Mouse (Mus musculus) spleen, adult 18-20 months (tissue): ENCODE measurements around the gene Spon1.

Experiments
- DNase-seq, 2 experiments: peaks; one replicate each; pipeline ENCODE4 v3.0.0; 2022; ENCODE audit warnings: mixed read lengths in 2 of 2

Spon1 gene

GRCm38 (mm10) chr7:113845191-113845590, 79.4 kb downstream of the Spon1 start:
- DNase-seq, result no peak

GRCm38 (mm10) chr7:113846553-113846952, 80.8 kb downstream of the Spon1 start:
- no peak for DNase-seq

- no peak for DNase-seq
These were observed 81.4 kb downstream of the Spon1 start for GRCm38 (mm10) chr7:113847041-113847819.

DNA sequence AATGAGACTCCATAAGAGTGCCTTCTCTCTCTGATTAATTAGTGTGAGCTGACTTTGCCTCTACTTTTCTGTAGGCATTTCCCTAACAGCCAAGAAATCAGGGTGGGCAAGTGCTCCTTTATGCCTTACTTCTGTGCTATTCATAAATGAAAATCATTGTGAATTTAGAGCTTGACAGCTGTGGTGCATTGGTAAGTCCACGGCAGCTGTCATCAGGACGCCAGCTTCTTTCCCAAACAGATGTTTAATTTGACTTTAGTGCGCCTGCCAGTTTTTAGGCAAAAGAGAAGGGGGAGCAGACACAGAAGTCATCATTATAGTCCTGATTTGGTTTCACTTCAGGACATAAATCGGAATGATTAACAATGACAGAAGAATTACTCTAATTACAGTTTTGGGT, 84.6 kb downstream of the Spon1 start:
- DNase-seq, result no peak

DNA sequence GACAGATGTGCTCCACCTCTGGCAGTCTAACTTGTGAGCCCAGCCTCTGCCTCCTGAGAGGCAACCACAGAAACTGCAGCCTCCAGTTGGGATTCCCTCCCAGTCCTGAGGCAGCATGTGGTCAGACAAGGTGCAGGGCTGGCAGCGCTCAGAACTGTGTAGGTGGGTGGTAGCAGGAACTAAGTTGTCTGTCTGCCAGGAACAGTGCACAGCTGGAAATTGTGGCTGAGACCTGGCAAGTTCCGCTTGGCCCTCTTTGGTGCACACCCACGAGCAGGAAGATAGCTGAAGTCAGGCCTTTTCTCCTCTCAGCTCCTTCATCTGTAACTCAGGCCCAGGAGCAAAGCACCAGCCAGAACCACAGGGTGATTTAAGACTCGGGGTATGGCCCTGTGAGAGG, 89.6 kb downstream of the Spon1 start:
- DNase-seq, result no peak

DNA sequence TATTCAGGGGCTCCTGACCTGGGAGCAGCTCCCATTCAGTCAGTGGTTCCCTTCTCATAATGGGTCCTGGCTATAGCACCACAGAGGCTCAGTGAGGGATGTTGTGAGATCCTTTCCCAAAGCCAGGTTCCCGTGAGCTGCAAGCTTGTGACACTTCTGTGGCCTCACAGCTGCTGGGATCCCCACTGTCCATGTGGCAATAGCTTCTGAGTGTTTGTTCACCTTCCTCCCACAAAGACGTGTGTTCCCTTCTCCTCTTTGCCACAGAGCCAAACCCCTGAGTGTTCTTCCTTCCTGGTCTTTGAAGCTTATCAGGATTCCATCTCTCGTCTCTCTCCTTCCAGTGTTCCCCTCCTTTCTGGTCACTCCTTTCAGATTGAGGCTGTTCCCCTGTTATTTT, 90.3 kb downstream of the Spon1 start:
- no peak for DNase-seq

DNA sequence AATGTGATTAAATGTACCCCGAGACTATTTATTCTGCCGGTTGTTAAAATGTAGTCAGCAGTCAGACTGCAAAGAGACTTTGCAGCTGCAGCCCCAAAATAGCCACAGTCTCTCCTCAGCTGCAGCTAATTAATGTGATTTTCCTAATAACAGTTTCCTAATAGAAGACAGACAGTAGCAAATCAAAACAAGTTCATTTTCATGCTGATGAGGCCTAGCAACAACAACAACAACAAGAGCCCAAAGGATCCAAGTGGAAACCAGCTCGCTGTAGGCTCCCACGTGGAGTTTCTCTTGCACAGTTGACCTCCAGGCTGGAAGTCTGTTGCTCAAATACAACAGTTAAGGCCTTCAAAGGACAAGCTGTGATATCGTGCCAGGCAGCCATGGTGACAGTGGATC, 93.7 kb downstream of the Spon1 start:
- DNase-seq, result no peak

DNA sequence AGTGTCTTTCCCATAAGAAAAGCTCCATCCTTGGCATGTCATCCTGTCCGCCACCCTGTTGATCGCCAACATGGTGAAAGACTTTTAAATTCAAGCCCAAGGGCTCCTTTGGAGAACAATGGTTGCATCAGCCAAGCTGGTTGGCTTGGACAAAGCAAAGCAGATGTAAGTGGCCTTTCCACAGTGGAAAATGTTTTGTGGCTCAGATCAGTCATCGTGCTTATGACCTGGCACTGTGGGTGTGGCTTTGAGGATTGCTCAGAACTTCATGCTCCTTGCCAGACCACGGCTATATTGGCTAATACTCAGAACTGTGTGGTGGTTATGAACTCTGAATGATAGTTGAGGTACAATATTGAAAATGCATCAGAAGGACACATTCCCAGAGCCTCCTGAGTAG, 96.2 kb downstream of the Spon1 start:
- no peak for DNase-seq

GRCm38 (mm10) chr7:113872846-113873245, 107.0 kb downstream of the Spon1 start:
- DNase-seq, result no peak

DNA sequence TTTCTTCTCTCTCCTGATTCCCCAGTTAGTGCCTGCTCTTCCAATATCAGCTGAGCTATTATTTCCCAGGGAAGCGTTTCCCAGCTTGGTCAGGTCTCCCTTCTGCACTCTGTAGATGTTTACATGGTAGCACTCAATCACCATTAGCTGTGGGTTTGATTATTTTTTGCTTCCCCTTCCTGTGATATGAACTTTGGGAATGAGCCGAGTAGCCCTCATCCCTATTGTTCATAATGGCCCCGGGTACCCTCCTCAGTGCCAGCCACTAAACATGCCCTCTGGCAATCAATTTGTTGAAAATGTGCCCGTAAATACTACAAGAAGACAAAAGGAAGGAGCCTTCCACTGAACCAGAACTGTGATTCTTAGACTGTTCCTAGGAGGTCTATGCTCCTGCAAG, 111.7 kb downstream of the Spon1 start:
- no peak for DNase-seq

DNA sequence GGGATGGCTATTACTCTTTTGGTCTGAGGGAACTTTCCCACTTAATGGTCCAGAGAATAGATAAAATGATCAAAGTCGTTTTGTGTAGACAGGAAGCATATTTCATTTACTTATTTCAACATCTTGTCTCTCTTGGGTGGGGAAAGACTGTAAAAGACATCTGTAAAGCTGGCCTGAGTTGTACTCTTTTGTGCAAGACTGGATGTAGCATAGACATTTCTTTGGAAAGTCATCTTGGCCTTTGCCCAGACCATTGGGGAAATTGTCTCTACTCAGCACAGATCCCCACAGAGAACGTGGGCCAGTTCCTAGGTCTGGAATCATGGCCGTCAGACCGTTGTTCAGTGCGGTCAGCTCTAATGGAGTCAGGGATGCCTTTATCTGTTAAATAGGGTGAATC, 112.1 kb downstream of the Spon1 start:
- no peak for DNase-seq

DNA sequence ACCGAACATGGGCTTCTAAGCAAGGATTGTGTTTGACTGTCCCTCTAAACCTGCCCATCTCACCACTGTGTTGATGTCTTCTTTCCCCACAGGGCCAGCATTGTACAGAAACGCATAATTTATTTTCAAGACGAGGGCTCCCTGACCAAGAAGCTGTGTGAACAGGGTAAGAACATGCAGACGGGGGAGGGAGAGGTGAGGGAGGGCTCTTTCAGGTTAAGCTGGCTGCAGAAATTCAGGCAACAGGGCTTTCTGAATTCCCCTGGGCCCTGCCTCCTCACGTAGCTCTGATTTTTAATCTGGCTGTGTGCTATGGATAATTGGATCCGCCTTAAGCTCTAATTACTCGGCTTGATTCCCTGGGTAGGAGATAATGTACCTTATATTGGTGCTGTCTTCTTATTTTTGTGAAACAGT, 113.3 kb downstream of the Spon1 start:
- no peak for DNase-seq

- no peak for DNase-seq
These were observed 114.2 kb downstream of the Spon1 start for GRCm38 (mm10) chr7:113880021-113880420.

- no peak for DNase-seq
These were observed 125.0 kb downstream of the Spon1 start for GRCm38 (mm10) chr7:113890782-113891181.

GRCm38 (mm10) chr7:113891491-113891890, 125.7 kb downstream of the Spon1 start:
- no peak for DNase-seq

DNA sequence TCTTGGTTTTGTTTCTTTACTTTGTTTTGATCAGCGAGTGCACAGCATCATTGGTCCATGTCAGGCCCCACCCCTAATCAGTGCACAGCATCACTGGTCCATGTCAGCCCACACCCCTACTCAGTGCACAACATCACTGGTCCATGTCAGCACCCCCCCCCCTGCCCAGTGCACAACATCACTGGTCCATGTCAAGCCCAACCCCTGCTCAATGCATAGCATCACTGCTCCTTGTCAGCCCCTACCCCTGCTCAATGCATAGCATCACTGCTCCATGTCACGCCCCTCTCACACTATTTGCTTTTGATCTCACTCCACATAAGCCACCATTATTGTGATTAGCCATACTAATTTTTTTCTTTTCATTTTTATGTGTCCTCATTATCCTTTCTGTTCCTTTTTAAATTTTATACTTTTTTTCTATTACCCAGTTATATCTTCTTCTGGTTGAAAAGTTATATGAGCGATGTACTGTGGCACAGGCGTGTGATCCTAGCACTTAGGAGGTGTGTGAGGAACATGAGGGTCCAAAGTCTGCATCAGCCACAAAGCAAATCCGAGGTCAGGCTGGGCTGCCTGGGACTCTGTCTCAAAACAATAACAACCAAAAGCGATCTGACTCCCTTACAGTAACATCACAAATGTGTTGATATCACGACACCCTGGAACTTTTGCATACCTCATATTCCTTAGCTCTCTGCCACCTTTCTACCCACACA, 128.3 kb downstream of the Spon1 start:
- DNase-seq, result no peak

- no peak for DNase-seq
These were observed 129.5 kb downstream of the Spon1 start for GRCm38 (mm10) chr7:113895266-113895665.

DNA sequence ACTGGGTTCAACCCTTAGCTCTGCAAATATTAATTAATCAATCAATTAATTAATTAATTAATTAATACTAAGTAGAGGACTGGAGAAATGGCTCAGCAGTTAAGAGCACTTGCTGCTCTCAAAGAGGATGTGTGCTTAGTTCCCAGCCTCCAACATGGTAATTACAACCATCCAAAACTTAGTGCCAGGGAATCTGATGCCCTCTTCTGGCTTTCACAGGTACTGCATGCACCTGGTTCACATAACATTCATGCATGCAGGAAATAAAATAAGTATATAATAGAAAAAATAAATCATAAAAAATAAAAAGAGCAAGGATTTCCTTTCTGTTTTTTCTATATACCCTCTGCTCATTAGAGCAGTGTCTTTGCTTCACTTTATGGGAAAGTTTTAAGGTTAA, 132.6 kb downstream of the Spon1 start:
- DNase-seq, result no peak

DNA sequence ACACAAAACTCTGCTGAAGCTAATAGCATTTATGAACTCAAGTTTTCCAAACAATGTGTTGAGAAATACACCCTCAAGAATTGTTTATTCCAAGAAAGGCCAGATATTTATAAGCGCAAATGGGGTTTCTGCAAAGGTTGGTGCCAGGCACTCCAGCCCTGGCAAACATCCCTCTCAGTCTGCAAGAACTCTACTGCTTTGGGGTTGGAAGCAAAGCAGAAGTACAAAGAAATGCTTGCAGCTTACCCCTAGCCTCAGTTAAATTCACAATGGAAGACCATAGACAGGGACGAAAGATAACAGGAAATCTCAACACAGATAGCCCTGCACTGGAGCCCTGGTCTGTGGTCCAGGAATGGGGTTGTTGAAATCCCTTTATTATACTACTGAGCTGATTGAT, 135.7 kb downstream of the Spon1 start:
- no peak for DNase-seq

DNA sequence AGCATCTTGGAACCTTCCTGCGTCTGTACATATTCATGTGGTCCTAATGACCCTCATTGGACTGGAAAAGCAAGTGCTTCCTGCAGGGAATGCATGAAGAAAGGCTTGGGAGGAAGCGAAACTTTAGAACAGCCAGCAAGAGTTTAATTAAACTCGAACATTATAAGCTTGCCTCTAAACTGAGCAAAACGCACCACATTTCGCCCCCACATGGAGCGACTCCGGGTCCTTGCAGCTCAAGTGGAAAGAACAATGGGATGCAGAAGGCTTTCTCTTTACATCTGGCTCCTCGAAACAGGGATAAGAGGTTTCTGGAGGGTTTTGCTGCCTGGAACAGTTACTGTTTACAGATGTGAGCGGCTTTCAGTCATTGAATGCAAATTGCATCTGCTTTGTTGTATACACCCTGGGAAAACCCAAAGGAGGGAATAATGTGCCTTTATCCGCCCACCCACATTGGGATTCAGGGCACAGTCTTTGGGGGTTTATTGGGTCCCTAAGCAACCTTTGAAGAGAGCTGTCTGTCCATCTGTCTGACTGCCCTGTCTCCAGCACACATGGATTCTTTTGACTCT, 136.2 kb downstream of the Spon1 start:
- no peak for DNase-seq

DNA sequence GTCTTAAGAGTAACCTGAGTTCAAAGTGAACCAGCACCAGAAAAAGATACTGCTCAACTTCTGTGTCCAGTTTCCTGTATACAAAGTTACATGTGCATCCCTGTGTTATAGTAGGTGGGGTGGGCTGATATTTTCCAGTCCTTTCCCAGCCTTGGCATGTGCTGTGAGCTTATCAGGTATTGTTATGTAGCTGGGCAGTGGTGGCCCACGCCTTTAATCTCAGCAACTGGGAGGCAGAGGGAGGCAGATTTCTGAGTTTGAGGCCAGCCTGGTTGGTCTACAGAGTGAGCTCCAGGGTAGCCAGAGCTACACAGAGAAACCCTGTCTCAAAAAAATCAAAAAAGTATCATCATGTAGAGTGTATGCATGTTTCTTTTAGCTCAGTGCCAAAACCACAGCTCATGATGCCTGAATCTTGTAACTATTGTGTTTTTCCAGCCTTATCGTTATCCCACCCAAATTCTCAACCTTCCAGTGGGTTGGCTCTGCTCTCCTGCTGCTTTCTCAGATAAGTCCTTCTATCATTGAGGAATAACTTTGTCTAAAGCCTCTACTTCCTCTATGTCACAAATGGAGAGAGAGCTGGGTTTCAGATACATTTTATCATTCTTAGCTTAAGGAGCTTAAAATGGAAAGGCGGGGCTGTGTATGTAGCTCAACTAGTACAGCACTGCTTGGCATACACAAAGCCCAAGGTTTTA, 137.5 kb downstream of the Spon1 start:
- DNase-seq, result no peak

DNA sequence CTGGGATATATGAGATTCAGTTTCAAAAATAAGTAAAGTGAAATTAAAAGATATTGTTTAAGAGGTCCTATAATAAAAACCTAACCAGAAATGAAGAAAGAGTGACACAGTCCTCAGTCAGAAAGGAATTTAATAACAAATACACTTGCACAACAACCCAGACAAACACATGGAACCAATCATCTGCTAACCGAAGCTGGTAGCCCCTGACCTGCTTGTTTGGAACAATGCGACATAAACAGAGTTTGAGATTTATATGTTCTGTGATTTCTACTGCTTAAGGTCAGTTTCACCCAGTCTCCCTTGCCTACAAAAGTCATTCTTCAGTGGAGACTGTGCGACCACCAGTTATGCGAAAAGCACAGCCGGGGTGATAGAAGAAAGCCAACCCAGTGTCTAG, 138.1 kb downstream of the Spon1 start:
- no peak for DNase-seq

DNA sequence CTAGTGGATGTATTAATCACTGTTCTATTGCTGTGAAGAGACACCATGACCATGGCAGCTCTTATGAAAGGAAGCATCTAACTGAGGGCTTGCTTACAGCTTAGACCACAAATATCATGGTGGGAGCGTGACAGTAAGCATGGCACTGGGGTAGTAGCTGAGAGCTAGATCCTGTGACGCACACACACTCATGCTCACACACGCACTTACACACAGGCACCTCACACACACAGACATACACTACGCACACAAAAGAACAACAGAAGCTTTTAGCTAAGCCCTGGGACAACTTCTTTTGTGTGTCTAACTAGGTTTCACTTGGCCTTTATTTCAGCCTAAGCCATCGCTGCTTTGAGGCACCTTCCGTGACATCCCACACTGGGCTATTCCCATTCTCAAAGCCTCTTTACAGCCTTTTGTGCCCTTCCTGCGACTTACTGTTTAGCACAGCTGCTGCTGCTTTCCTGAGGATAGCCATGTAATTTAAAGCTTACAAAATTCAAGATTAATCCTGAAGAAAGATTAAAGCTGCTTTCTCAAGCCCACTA, 138.6 kb downstream of the Spon1 start:
- DNase-seq, result no peak
